Mouse (Mus musculus): ENCODE measurements around the gene Tmem14c.
"Not testable (repeated sequence)": the region's sequence is repeated elsewhere in the genome, so short reads cannot be mapped to it uniquely, and the experiment has no call there.

Gene Tmem14c

DNA sequence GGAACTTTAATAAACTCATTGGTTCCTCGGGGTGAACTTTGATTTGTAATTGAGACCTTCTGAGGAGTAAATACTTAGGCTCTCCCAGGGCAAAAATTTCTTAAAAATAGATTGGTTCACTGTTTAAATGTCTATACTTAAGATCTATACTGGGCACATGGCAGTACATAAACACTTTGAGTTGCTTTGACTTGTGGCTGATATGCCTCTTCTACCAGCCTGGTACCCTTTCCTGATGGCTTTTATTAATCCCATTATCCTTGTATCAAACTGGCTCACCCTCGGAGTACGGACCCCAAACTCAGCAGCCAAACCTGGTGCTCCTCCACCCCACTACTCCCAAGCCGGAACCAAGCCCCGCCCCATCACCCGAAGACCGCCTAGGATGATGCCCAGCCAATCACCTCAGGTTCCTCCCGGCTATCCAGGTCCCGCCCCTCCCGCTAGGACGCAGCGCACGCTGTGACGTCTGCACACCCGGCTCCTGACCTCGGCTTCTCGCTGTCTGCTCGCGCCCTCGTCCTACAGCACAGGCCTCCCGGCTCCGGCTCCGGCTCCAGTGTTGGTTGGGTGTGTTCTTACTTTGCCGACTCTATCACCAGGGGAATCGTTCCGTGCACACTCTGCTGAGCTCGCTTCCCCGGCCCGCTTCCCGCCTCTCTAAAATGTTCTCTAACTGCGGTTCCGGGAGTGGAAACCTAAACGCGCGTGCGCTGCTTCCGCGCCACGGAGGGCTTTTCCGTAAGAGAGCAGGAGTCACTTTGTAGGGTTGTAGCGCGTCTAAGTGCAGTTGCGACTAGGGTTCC is at the start of gene Tmem14c:
TSS of gene Tmem14c (plus strand) at position 464 of the 806 bp plus-strand sequence.
- DNase-seq (ENCODE audit: low spot score), result peak; percentile 94

DNA sequence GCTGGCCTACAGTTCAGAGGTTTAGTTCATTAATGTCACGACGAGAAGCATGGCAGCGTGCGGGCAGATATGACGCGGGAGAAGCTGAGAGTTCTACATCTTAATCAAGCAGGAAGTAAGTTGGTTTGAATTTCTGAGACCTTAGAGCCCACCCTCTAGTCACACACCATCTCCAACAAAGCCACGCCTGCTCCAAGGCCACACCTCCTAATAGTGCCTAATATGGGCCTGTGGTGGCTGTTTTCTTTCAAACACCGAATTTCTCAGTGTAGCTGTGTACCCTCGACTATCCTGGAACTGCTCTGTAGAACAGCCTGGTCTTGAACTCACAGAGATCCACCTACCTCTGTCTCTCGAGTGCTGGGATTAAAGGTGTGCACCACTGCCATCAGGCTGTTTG is 48.5 kb upstream of the Tmem14c start:
- DNase-seq (ENCODE audit: low spot score), result no peak

DNA sequence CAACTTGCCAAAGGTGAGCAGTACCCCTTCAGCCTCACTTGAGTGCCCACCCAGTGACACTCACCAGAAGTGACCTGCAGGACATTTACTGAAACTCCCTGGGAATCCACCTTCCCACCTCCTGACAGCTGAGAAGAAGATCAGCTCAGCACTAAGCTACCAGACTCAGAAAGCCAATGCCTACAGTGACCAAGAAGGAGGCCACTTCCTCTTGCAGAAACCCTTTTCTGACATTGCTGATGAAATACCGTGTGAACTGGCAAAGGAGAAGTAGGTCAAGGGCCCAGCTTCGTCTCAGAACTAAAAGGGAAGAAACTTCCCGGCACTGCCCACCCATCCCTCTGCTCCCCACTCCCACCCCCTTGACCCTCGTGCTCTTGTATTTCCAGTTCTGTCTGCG is 47.5 kb upstream of the Tmem14c start:
- no peak for DNase-seq (ENCODE audit: low spot score)

DNA sequence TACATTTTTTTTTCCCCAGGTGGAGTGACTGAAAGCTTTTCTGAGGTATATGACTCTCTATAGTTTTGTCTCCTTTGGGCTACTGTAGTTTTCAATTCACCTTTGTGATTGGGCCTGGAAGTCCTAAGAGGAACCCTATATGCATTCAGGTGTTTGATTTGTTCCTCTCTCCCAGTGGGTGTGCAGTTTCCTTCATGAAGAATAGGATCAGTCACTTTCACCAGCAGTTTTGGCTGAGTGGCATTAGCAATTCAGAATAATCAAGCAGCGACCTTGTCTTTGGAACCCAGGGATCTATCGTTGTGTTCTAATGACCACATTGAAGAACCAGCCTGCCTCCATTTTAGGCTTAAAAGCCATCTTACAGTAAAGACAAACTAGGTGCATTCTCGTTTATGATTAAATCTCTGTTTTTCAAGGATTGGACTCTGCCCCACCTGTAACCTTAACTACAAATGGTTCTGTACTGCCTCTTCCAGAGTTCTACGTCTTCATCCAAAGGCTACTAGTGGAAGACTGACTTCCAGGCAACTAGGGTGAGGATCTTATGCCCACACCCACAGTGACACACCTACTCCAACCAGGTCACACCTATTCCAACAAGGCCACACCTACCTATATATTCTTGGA is 46.2 kb upstream of the Tmem14c start:
- DNase-seq (ENCODE audit: low spot score), result no peak

DNA sequence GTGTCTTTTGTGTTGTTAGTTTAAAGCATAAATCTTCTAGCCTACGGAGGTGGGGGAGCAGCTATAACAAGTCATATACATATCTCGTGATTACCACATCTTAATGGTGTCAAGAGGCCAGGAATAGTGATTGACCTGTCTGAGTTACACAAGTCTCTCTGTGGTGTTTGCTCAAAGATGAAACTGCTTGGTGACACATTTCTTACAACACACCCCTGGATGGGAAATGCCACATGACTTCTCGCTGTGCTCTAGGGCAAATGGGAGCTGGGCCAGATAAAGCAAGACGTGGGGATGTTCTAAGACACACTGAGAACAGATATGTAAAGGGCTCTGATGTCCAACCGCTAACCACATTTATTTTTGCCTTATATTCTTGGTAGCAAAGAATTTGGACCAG is 44.8 kb upstream of the Tmem14c start:
- DNase-seq (ENCODE audit: low spot score), result no peak

DNA sequence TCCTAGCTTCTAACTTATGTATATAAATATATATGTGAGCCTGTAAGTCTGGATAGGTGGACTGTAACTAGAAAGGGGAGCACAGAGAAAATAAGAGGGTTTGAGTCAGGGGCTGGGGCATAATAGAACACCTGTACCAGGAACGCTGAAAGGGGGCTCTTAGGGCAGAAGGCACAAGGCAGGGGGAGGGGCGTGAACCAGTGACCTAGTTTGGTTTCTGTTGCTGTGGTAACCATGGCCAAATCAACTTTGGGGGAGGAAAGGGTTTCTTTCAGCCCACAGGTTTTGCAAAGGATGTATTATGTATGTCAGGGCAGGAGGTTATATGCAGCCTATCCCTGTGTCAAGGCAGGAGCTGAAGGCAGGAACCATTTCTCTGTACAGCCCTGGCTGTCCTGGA is 44.3 kb upstream of the Tmem14c start:
- peak; percentile 21 for DNase-seq (ENCODE audit: low spot score)

DNA sequence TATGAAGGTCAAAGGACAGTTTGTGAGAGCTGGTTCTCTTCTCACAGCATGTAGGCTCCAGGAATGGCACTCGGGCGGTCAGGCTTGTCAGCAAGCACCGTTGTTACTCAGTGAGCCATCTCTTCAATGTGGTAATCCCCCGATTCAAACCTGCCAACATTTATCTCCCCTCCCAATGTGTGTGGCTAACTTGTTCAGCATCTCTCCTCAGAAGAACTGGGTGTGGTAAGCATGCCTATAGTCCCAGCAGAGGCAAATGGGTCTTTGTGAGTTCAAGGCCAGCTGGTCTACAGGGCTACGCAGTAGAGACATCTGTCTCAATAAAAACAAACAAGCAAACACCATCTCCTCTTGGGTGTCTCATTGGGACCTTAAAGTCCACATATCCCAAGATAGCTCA is 43.1 kb upstream of the Tmem14c start:
- no peak for DNase-seq (ENCODE audit: low spot score)

DNA sequence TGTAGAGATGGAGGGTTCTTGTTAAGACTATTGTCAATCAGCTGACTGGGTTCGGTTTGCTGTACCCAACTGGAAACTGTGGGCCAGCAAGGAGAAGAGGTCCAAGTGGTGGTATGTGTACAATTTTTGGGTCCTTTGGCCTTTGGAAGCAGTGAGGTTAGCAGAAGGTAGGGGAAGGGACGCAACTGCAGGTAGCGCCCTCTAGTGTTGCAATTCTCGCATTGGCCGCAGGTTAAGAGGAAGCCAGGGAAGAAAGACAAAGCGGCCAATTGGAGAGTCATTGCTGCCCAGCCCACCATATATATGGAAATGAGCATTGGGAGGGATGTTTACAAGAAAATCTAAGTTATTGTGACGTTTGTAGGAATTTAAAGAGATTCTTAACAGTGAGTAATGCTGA is 38.5 kb upstream of the Tmem14c start:
- DNase-seq (ENCODE audit: low spot score), result peak; percentile 70

DNA sequence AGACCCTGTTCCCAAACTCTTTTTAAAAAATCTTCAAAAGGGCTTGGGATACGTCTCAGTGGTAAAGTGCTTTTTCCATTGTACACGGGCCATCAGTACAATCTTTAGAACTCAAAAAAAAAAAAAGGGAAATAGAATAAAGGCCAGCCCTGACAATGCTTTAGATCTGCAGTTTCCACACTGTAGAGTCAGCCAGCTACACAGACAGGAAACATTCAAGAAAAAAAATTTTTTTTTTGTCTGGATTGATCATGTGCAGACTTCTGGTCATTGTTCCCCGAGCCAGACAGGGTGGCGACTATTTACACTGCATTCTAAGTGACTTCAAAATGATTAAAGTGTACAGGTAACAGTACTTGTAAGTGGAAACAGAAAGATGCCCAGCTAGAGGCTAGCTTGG is 37.4 kb upstream of the Tmem14c start:
- DNase-seq (ENCODE audit: low spot score), result no peak

DNA sequence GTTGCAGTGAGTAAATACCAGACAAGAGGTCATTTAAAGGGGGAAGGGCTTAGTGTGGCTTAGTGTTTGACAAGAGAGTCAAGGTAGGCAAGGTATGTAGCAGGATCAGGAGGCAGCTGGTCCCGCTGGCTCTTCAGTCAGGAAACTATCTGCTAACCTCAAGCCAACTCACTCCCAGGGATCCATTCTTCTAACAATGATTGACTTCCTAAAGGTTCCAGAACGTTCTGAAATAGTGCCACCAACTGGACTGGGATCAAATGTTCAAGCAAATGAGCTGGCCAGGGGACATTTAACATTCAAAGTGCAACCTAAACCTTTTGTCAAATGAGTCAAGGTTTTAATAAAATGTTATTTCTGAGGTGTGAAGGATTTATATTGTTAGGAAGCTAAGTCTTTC is 36.8 kb upstream of the Tmem14c start:
- no peak for DNase-seq (ENCODE audit: low spot score)

DNA sequence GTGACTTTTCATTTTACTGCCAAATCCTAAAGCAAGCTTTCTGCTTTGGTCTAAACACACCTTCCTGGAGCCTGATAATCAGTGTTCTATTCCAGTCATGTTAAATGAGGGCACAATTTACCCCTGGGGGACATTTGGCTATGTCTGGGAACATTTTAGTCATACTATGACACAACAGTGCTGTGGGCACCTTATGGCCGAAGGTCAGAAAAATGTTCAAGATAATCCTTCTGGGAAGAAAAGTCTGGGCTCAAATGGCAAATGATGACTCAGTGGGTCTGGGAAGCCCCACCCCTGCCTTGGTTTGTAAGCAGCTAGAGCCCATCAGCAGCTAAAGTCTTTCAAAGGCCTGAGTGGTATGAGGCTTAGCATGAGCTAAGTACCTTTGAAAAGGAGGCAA is 33.3 kb upstream of the Tmem14c start:
- DNase-seq (ENCODE audit: low spot score), result no peak

DNA sequence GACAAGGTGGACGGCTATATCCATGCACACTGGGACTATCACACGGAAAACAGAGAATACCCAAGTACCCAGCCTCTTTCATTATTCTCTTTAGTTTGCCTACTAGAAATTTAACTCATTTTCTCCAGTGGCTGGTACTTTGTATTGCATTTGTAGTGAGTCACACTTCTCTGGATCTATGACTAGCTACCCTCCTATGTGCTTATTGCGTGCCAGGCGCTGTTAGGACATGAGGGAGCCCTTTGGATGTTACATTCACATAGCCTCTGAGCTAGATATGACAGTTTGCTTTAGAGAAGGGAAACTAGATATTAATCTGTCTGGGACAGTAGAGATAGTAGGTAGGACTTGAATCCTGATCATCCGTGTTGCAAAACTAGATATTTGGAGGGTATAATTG is 30.0 kb upstream of the Tmem14c start:
- no peak for DNase-seq (ENCODE audit: low spot score)

DNA sequence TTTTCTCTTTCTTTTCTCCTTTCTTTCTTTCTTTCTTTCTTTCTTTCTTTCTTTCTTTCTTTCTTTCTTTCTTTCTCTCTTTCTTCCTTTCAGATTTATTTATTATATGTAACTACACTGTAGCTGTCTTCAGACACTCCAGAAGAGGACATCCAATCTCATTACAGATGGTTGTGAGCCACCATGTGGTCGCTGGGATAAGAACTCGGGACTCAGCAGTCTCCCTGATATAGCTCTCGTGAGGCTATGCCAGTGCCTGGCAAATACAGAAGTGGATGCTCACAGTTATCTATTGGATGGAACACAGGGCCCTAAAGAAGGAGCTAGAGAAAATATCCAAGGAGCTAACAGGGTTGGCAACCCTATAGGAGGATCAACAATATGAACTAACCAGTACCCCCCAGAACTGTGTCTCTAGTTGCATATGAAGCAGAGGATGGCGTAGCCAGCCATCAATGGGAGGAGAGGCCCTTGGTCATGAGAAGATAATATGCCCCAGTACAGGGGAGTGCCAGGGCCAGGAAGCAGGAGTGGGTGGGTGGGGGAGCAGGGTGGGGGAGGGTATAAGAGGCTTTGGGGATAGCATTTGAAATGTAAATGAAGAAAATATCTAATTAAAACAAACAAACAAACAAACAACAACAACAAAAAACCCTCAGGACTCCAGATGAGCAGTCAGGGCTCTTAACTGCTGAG is 28.3 kb upstream of the Tmem14c start:
- not testable (repeated sequence) for DNase-seq (ENCODE audit: low spot score)

DNA sequence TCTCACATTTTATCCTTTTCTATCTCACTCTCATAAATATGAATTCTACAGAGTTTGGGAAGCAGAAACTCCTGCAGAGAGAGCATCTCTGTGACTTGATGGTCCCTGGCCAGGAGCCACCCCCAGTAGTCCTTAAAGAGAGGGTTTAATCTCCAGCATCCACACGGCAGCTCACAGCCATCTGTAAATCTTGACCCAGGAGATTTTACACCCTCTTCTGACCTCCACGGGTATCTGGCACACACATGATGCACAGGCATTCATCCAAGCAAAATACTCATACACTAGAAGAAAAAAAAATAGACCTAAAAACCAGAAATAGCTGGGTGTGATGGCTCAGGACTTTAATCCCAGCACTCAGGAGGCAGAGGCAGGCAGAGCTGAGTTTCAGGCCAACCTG is 27.7 kb upstream of the Tmem14c start:
- DNase-seq (ENCODE audit: low spot score), result no peak

DNA sequence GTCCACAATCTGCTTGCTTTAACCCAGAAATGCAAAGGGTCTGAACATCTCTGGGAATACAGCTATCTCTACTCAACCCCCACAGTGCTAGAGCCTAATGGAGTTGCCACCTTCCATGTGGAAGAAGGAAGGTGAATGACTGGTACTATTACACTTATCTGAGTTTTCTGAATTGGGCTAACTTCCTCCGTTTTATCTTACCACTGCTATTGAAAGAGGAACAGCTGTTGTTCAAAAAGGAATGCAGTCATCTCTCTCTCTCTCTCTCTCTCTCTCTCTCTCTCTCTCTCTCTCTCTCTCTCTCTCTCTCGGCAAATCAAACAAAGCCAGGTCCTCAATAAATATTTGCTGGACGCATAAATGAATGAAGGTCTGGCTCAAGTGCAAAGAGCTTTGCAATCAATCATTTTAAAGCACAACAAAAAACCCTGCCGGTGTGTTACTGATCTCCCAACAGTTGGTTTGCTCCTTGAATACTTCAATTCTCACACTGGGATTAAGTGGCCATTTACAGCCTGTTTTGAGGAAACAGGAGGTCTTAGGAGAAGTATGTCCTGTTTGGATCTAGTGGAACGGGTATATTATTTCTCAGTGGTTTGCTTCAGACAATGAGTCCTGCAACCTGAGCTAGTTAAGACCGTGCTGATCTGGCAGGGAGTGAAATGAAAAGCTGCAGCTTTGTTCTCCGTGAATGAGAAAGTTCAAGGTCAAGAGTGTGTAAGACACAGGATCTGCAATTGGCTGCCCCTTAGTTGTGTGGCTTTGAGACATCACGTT is 21.4 kb upstream of the Tmem14c start:
- DNase-seq (ENCODE audit: low spot score), result peak; percentile 33

DNA sequence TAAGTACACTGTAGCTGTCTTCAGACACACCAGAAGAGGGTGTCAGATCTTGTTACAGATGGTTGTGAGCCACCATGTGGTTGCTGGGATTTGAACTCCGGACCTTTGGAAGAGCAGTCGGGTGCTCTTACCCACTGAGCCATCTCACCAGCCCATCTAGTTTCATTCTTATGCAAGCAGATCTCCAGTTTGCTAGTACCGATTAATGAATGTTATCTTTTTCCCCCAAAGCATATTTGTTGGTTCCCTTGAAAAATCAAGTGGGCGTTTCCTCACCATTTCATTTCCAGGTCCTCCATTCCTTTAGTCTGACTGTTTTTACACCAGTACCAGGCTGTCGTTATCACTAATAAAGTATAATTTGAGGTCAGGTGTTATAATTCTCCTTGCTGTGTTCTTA is 17.6 kb upstream of the Tmem14c start:
- not testable (repeated sequence) for DNase-seq (ENCODE audit: low spot score)

DNA sequence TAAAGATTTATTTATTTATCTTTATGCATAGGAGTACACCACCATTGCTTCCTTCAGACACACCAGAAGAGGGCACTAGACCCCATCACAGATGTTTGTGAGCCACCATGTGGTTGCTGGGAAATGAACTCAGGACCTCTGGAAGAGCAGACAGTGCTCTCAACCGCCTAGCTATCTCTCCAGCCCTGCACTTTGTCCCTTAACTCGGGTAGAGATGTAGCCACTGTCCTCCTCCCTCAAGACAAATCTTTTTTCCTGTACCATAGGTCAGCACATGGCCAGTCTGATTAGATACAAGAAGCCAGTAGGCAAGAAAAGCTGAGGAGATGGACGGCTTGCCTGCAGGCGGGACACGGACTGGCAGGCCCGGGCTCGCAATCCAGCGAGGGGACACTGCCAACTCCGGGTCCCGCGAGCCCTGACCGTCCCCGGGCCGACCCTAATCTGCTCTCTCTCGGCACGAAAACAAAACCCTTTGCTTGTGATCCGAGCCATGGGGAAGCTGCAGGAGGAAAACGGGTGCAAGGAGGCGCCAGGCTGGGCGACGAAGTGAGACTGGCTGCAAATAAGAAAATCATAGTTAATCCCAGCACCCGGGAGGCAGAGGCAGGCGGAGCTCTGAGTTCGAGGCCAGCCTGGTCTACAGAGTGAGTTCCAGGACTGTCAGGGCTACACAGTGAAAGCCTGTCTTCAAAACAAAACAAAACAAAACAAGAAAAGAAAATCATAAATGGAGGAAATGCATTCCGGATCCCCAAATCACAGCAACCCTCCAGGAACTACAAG is 15.8 kb upstream of the Tmem14c start:
- DNase-seq (ENCODE audit: low spot score), result peak; percentile 39

DNA sequence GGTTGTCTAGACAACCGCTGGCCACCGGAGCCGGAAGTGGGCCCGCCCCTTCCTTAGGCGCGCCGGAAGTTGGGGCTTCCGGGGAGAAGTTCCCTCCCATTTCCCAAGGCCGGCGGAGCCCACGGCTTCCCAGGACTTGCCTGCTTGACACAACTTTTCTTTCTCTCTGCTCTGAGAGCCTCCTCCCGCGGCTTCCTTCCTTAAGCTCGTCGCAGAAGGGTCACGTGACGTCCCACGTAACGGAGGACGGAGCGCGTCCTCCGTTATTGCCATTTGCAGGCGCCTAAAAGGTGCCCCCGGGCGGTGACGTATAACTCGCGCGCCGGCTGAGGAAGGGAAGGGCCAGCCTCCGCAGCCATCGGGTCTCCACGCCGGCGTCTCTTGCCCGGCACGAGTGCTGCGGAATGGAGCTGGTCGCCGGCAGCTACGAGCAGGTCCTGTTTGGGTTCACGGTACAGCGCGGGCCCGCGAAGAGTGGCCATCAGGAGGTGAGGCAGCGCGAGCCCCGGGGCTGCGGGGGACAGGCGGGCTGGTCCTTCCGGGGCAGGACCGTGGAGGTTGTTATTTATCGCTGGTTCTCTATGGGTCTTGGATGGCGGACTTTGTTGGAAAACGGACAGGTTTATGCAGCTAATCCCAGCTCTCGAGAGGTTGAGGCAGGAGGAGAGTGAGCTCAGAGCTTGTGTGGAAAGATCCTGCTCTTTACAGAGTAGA is 15.0 kb upstream of the Tmem14c start, which contains the start of gene Pak1ip1:
TSS of gene Pak1ip1 (plus strand) at position 98 of the 714 bp plus-strand sequence.
- peak; percentile 90 for DNase-seq (ENCODE audit: low spot score)

DNA sequence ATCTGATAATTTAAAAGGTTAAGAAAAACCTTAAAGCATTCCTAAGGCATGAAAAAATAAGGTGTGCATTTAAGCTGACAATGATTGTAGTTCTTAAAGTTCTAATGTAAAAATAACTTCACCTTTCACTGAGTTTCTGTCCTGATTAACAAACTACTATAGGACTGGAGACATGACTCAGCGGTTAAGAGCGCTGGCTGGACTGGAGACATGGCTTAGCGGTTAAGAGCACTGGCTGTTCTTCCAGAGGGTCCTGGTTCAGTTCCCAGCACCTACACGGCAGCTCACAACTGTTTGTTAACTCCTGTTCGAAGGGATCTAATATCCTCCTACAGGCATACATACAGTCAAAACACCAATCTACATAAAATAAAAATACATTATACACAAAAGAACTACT is 14.1 kb upstream of the Tmem14c start:
- DNase-seq (ENCODE audit: low spot score), result no peak

DNA sequence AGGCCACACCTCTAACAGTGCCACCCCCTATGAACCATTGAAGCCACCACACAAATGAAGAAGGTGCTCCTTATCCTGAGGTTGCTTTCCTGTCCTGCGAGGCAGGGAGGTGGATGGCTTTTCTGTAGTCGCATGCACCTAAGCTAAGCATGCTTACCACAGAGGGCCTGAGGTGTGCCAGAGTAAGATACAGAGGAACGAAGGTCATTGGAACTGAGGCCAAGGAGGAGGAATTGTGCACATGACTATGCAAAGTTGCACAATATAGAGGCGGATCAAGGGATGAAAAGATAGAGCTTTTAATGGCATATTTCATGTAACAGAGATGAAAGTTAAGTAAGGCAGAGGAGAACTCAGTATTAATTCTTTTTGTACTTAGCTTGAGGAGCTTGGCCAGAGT is 9.8 kb upstream of the Tmem14c start:
- no peak for DNase-seq (ENCODE audit: low spot score)

DNA sequence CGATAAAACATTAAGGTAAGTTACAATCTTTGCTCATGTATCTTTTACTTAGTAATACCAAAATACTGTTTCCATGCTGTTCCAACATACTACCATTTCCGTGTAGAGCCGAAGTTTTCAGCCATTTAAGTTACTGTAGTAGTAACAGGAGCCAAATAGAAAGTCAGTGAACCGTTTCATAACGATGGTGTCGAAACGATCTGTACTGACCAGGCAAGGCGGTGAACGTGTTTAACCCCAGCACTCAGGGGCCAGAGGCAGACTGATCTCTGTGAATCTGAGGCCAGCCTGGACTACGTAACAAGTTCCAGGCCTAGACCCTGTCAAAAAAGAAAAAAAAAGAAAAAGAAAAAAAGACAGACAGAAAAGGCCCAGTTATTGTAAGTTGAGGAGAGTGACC is 7.8 kb upstream of the Tmem14c start:
- no peak for DNase-seq (ENCODE audit: low spot score)
